Mouse (Mus musculus) testis, adult 2 months (tissue): ENCODE data around the gene L3mbtl1.

Source experiments
- CTCF ChIP-seq: fragments of 200-500 bp; IDR thresholded peaks from 2 replicates; pipeline ENCODE4 v1.5.1; 2012; ENCODE audit warnings: low read depth, mild to moderate bottlenecking, inconsistent platforms, low read length, moderate library complexity; ENCODE audit not compliant: control insufficient read depth, insufficient read depth, insufficient replicate concordance
- POLR2A ChIP-seq: fragments of 200-500 bp; IDR thresholded peaks from 2 replicates; pipeline ENCODE4 v1.6.1; 2012; ENCODE audit warnings: low read depth, mild to moderate bottlenecking, inconsistent platforms, low read length, moderate library complexity; ENCODE audit not compliant: control insufficient read depth

GRCm38 (mm10) chr2:162966734-162967133, 23.5 kb downstream of the L3mbtl1 start:
- TF ChIP-seq POLR2A (no peak), CTCF (no peak)
